Mouse (Mus musculus) embryonic fibroblast, embryonic 13.5 days (primary cell): Measurements from ENCODE around the gene Gm10697.
"Not testable (repeated sequence)": the region's sequence is repeated elsewhere in the genome, so short reads cannot be mapped to it uniquely, and the experiment has no call there.

Experiments used
- CTCF ChIP-seq: IDR thresholded peaks from 2 replicates; pipeline ENCODE4 v1.5.1; 2011; ENCODE audit warnings: mild to moderate bottlenecking, control low read depth, low read length, moderate library complexity, borderline replicate concordance; ENCODE audit not compliant: insufficient read depth
- POLR2A ChIP-seq: IDR thresholded peaks from 2 replicates; pipeline ENCODE4 v1.6.1; 2011; ENCODE audit warnings: low read depth, mild to moderate bottlenecking, control low read depth, low read length, moderate library complexity

- TF ChIP-seq CTCF, POLR2A: not testable (repeated sequence)
These were observed at the start of gene Gm10697 for GRCm38 (mm10) chr3:94072544-94072943.
